Mouse (Mus musculus) CH12F3 (cell line): ENCODE results near the gene BC048403.
"Not testable (repeated sequence)": the region's sequence is repeated elsewhere in the genome, so short reads cannot be mapped to it uniquely, and the experiment has no call there.

Experiments
- in situ Hi-C: fragments of 300-500 bp; cut with MboI; formaldehyde crosslinking; loops from 2 replicates; pipeline ENCODE4 v1.14.3; 2020; ENCODE audit warnings: low sequenced_read_pairs

The BC048403 gene

DNA sequence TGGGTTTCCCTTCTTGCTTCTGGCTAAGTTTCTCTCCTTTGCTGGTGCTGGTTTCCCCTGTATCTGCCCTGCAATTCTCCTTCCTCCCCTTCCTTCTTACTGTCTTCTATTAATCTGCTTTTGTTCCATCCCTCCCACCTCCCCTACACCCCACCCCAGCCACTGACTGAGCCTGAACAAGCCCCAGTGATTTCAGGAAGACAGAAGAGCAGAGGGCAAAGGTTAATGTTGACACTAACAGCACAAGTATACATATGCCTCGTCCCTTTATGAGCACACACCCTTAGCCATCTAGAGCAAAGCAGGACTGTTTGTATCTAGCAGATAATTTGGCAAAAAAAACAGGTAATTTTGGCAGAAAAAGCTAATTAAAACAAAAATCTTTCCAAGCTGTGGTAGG lies 16.1 kb downstream of the BC048403 start:
- in situ Hi-C loops = no loop called here

DNA sequence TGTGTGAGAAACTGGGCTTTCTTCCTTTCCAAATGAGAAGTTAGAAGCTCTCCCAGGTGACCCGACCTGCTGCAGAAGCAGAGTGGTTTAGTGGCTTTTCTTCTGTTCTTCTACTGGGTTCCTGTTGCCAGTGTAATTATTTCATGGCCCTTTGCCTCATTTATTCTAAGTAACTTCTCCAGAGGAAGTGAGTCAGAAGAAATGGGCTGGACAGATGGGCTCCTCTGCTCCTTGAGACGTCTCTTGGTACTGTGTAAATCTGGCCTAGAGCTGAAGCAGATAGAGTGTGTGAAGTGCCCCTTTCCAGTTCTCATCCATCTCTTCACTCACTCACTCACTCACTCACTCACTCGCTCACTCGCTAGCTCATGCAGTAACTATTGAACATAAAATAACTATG lies 16.9 kb downstream of the BC048403 start:
- in situ Hi-C loops = no loop called here

DNA sequence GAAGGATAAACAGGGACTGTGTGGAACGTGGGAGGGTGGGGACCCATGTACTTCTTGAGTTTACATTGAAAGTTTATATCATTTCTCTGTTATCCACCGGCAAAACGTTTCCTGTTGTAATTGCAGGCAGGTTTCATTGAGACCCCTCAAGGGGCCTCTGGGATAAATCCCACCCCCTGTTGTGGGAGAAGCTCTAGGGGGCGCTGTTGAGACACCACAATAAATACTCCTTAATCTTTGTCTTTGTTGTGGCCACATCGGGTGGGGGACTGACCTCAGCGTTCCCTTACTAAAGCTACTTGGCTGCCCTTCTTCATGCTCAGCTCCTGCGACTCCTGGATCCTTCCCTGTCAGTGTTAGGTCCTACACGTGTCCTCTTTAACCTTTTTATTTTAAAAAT lies 19.4 kb downstream of the BC048403 start:
- in situ Hi-C loops = no loop called here

DNA sequence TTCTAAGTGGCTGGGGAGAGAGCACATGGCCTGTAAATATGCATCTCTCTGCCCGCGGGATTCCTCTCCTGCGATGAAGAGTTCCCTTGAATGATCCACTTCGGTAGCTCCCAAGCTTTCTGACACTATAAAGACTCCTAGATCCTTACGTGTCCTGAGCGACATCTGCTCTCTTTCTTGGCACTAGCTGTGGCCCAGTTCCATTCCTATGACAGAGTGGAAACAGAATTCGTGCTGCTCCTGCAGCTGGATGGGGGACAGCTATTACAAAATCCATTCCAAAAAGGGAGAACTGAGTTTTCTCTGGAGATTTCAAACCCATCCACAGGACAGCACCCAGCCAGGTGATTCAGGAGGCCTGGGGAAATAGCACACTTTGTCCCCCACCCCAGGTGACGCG lies 22.4 kb downstream of the BC048403 start:
- in situ Hi-C loops = no loop called here

DNA sequence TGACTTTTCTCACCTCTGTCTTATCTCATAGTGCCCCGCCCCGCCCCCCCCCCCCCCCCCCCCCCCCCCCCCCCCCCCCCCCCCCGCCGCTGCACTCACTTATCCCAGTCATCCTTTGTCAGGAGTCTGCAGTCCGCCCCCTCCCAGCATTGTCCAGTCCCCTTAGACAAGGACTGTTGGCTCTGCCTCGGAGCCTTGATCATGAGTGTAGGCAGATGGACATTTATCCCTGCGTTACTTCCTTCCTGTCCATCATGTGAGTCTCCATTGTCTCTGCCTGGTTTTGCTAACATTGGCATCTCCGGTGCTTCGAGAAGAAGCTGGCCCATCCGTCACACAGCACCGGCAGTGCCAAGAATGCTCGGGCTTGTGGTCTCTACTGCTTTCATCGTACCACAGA lies 23.5 kb downstream of the BC048403 start:
- in situ Hi-C loops = no loop called here

DNA sequence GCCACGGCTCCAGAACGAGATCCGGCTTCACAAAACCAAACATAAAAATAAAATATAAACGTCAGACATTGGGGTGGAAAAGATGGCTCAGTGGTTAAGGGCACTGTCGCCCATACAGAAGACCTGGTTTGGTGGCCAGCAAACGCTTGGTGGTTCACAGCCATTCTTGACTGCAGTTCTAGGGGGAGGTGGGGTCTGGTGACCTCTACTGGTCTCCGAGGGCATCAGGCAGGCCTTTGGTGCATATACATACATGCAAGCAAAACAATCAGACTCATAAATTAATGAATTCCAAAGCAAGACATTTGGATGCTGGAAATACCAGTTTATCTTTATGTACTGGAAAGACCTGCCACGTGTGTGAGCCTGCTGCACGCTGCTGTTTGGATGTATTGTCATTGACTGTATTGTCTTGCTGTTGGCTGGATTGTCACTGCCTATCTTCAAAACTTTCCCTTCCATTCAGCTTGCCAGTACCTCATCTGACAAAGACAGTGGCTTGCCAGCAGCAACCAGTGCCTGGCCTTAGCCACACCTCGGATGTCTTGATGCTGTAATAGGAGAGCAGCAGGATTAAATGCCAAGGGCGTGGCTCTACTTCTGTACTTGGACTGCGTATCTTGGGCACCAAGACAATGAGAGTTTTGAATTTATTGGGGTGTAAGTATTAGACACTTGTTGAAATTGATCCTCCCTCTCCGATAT lies 24.9 kb downstream of the BC048403 start:
- in situ Hi-C loops = no loop called here

DNA sequence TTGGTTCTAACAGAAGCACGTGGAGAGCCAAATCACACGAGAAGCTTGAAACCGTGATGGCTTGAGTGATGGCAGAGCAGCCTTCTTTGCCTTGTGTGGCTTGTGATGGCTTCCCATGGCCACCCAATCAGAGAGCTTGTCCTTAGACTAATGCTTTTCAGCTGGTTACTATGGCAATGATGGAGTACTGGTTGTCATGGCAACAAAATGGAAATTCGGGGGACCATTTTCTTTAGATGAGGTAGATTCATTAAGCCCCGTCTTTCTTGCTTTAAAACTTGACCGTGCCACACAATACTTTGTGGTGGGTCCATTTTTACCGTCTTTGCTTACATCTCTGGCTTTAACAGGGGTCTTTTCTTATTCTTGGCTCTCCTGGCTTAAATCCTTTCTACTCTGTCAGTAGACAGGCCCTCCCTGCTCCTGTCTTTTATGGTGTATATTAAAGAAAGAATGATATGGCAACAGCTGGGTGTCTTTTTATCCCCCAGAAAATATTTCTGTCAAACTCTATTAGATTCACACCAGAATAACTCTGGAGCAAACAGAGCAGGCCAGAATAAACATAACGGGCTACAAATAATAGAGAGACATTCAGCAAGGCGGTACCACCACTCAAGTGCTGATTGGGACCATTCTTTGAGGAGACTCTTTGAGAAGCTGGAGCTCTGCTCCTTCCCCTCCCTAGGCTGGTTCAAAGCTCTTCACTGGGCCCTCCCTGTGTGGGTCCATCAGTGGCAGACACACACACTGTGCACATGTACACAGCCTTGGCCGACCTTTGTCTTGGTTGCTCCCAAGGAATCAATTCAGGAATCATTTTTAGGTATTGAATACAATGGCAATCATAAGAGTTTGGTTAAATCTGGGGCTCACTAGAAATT lies 25.7 kb downstream of the BC048403 start:
- in situ Hi-C loops = no loop called here

DNA sequence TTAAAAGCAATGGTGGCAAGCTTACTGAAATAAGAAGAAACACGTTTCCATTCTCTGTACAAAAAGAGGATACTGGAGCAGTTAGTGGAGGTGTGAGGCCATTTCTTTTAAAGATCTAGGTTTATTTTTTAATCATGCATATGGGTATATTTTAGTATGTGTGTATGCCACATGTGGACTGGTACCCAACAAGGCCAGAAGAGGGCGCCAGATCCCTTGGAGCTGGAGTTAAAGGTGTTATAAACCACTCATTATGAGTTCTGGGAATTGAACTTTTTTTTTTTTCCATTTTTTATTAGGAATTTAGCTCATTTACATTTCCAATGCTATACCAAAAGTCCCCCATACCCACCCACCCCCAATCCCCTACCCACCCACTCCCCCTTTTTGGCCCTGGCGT lies 27.6 kb downstream of the BC048403 start:
- in situ Hi-C loops = not testable (repeated sequence)

DNA sequence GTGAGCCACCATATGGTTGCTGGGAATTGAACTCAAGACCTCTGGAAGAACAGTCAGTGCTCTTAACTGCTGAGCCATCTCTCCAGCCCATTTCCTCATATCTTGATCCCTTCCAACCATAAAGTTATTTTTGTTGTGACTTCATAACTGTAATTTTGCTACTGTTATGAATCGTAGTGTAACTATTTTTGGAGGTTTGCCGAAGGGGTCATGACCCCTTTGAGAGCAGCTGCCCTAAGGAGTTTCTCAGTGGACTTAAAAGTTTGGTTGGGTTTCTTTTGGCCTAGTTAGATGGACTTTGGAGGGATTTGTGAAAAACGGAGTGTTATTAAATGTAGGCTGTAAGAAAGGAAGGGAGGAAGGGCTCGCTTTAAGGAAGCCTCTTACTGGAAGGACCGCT lies 30.0 kb downstream of the BC048403 start:
- in situ Hi-C loops = no loop called here

DNA sequence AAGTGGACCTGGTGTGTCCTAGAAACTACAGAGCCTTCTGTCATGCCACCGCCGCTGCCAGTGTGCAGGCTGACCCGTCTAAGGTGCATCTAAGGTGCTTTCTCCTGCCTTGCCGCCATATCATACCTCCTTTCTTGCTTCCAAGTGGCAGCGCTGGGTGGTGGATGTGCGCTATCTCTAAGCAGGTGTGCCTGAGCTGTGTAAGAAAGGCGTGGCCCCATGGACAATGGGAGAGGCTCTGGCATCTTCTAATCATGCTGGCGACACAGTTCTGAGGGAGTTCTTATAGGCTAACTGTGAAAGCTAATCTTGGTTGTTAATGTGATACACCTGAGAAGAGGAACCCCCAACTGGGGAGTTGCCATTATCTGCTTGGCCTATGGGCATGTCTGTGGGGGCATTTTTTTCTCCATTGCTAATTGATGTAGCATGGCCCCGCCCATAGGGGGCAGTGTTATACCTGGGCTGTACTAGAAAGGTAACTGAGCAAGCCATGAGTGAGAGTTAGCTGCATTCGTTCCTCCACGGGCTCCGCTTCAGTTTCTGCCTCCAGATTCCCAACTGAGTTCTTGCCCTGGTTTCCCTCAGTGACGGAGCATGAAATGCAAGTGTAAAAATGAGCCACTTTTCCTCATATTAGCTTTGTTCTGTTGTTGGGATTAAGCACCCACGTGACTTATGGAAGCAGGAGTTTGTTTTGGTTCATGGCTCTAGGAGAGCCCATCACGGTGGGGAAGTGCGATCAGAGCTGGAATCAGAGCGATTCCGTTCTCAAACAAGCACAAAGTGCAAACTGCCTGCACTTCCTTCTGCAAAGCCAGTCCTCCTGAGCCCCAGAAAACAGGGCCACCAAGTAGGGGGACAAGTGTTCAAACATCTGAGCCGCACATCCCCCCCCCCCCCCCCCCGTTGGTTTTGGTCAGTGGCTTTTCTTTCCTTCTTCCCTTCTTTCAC lies 31.2 kb downstream of the BC048403 start:
- in situ Hi-C loops = no loop called here

DNA sequence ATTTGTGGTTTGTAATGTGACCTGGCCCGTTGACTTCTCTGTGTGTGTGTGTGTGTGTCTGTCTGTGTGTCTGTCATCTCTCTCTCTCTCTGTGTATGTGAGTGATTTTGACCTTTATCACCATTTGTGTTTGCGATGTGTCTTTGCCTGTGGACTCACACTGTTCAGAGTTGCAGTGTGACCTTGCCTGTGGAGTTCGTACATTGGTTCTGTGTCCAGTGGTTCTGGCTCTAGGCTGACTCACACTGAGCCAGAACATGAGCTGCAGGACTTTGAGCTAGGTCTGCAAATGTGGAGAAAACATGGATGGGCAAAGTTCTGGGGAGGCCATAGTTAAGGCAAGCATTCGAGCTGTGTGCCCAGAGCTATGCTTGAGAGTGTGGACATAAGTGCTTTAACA lies 34.1 kb downstream of the BC048403 start:
- in situ Hi-C loops = no loop called here

DNA sequence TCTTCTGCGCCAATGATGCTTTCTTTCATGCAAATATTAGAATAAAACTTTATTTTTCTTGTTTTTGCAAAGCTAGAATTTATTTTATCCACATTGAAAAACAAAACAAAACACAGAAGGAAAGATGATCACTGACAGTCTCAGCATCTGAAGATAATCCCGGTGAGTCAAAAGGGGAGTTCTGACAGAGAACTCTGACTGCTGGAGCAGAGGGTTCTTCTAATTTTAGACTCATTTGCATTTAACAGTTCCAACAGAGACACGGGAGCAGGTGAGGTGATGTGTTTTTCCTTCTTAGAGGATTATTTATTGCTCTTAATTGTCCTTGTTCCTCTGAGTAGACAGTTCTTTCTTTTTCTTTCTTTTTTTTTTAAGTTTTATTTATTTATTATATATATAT lies 36.3 kb downstream of the BC048403 start:
- in situ Hi-C loops = no loop called here

DNA sequence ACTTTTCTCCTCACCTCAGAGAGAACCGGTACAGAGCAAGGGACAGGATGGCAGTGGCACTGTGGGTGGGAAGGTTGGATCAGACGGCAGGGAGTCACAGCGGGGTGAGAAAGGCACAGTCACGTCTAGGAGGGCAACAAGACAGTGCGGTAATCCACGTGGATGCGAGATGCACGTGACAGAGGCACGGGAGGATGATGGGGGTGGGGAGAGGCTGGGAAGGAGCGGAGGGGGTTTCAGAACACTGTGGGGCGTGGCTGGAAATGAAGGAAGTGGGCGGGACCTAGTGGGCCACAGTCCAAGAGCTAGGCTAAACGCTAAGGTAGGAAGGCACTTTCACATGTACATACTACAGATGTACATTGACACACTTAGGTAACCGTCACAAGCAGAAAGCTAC lies 41.4 kb downstream of the BC048403 start:
- in situ Hi-C loops = no loop called here

DNA sequence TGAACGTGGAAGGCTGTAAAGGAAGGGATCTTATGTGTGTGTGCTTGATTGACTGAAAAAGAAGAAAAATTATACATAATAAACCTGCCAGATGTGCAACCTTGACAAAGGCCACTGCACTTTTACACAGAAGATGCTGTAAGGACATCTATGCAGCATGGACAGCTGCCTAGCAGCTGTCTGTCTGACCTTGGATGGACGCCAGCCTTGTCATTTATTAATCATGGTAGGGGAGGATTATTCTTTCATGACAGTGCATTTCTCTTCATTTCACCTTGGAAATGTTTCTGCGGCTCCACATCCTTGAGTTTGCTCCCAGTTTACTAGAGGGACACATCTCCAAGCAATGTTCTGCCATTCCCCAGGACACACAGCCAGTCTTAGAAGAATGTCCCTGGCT lies 48.8 kb downstream of the BC048403 start:
- in situ Hi-C loops = no loop called here

DNA sequence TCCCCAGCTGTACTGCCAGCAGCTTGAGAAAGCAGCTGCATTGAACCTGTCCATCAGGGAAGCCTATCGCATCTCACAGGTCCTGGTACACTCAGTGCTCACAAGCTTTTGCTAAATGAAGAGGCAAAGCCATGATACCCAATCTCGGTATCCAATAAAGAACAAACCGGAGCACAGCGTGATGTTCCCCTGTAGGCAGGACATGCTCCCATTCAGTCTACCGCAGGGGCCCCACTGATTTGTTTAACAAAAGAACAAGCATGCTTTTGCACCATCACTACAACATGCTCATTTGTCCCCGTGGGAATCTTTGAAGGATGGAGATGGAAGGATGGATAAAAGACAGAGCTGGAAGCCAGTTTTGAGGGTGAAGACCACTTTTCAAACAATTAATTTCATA lies 50.3 kb downstream of the BC048403 start:
- in situ Hi-C loops = no loop called here

DNA sequence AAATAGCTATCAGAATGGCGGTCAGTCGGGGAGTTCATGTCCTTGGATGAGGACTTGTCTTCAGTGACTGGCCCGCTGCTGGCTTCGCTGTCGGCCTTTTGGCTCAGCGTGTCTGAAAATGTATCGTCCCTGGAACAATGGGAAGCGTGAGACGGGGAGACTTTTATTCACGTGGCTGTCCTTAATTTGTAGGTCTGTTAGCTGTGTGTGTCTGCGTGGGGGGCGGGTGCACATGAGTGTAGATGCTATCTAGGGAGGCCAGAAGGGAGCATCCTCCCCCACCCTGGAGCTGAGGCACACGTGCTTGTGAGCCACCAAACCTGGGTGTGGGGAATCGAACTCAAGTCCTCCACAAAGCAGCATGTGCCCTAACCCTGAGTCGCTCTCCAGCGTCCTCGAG lies 52.9 kb downstream of the BC048403 start:
- in situ Hi-C loops = no loop called here

DNA sequence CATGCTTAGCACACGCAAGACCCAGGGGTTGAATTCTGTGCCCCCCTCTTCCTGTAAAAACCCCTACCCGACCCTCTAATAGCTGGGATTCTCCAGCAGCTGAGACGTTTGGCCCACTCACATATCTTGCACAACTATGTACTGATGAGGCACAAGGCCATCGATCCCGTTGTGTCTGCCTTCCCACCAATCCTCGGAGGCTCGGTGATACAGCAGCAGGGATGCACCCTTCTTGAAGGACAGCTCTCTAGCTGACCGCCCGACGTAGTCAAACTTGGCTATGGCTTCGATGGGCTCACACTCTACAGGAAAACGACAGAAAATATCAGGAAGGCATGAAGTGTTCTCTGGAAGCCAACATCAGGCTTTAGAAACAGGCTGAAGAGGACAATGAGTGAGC lies 54.7 kb downstream of the BC048403 start:
- in situ Hi-C loops = no loop called here

DNA sequence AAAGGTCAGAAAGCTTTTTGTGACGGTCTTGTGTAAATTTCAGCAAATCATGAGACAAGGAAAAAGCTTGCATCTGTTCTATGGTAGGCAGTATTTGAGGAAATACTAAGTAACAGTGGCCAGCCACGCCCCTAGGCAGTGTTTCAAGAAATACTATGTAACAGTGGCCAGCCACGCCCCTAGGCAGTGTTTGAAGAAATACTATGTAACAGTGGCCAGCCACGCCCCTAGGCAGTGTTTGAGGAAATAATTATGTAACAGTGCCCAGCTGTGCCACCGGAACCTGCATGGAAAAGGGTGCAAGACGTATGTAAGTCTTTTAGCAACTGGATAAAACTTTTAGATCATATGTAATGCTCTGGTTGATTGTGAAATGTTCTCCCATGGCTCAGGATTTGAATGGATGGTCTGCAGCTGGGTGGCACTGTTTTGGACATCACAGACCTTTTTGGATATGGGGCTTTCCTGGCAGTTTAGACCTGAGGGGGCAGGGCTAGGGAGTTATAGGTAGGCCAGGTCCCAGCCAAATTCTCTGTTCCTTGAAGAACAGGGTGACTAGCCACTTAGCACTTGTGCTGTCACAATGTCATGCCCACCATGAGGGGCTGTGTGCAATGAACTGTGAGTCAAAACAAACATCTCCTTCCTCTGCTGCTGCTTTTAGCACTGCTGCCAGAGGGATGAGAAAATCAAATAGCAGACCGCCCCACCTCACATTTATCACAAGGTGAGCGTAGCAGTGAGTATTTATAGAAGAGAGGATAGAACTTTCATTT lies 56.5 kb downstream of the BC048403 start:
- in situ Hi-C loops = no loop called here

DNA sequence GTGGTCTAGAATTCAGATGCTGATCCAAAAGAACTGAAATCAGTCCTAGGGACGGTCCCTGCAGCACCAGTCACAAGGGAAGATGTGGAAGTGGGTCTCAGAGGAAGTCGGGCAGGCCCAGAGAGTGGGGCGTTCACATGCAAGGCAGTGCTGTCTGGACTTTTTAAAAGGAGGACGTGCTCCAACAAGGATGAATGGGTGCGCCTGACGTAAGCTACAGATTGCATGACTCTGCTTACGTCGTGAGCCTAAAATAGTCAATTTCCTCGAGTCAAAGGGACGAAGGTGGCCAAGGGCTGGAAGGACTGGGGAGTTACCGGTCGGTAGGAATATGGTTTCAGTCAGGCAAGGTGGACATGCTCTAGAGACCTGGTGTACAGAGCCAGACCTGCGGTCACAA lies 60.3 kb downstream of the BC048403 start:
- in situ Hi-C loops = no loop called here
